Mouse (Mus musculus) retina, adult 2 months (tissue): Measurements from ENCODE around the gene Unc50.

Experiments
- DNase-seq: peaks from one replicate; pipeline ENCODE4 v3.0.0-alpha.2; 2012; ENCODE audit warnings: low read depth, low spot score

Gene Unc50

DNA sequence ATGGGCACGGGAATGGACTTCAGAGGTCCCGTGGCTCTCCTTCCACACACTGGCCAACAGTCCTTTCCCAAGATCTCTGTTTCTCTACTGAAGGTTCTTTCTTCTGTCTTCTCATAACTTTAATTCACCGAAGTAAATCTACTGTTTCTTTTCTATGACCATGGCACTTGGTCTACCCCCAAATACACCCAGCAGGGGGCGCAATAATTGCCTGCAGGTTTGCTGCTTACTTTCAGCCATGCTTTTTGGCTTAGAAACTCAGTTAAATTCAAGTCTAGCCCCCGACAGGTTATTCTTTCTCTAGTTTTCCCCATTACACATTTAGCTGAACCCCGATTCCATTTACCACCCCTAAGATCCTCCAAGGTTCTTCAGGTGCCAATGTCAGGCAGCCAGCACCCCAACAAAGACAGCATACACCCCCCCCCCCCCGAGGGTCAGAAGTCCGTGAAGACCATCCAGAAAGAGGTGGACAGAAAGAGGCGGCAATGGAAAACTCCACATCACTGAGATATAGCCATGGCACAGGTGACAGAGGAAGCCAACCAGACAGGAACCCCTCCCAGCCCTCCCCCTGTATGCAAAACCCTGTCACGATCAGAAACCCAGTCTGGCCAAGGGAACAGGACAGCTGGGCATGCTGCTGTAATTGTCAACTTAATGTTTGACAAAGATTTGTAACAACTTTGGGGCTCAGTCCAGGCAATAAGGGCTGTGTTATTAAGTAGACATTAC is 18.6 kb downstream of the Unc50 start:
- no peak for DNase-seq

DNA sequence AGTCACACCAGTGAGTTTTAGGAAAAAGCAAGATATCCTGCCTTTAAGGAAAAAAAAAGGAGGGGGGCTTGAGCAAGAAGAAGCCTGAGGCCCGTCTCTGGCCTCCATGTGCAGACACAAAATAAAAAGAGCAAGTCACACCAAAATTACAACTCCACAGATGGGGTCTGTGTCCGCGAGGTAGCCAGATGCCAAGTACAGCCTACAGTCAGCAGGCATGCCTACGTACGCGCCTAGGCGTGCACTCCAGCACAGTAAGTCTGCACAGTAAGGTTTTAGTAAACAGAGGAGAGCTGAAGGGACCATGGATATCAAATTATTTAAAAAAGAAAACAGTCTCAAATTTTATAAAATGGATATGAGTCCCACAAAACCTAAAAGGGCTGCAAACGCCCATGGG is 21.3 kb downstream of the Unc50 start:
- no peak for DNase-seq

DNA sequence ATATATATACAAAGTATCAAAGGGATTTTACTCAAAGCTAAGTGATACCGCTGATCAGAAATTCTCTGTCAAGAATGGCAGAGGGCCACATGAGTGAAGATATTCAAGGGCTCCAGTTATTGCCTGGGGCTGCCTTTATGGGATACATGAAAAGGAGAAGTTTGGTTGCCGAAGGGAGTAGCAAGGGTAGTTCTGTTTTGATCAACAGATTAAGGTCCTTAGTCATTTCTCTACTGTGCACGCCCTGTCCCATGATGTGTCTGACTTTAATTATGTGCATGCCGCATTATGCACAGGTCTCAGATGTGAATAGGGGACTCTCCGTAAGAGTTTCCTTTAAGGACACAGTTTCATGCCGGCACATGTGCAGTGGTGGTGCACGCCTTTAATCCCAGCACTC is 27.6 kb downstream of the Unc50 start:
- DNase-seq = no peak

DNA sequence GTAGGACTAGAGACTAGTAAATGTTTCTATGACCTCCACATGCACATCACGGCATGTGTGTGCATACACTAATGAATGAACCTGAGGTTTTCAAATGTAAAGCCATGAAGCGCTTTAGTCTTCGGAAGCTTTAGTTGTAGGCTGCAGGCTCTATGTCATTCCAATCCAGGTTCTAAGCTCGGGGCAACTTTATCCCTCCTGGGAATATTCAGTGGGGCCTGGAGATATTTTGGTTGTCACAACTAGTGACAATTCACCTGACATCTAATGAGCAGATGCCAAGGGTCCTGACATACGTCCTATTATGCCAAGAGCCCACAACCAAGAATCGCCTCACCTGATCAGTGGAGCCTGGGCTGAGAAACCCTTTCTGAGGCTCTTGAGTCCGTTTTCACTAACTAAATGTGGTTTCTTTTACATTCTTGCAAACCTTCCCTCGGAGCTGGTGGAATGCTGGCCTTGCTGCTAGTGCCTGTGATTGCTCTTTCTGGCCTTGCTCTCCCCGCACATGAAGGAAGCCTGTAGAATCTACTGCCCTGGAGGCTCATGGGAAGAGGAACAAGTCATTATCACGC is 35.0 kb downstream of the Unc50 start:
- DNase-seq = no peak

DNA sequence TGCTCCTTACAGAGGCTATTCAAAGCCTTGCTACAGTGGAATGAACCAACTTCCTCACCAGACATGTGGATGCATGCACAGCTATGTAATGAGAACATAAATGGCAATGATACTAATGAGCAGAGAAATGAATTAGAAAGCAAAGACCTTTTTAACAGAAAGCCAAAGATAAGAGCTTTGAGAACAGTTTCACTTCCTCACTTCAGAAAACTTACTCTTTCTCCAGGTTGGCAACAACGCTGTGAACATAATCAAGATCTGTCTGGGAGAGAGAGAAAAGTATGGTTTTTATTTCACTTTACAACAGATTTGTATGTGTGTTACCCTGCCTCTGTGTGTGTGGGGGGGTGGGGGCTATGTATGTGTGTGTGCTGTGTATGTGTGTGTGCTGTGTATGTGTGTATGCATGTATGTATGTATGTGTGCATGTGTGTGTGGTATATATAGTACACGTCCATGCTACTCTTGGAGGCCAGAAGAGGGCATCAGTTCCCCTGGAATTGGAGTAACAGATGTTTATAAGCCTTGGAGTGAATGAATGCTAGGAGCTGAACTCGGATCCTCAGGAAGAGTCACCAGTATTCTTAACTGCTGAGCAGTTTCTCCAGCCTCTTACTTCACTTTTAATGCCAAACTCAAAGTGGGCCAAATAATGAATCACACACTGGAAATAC is 36.5 kb downstream of the Unc50 start:
- no peak for DNase-seq

DNA sequence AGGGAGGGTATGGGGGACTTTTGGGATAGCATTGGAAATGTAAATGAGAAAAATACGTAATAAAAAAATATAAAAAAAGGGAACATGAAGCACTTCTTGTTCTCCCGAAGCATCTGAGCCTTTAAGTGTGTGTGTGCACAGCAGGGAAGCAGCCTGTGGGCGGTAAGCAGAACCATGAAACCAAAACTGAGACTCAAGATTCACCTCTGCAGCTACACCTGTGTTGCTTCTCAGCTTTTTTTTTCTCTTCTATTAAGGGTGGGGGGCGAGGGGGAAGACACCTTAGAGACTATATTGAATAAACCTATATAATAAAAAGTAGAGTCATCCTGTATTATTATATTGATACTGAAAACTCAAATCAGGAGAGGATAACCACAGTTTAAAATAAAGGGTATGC is 37.9 kb downstream of the Unc50 start:
- DNase-seq = no peak

DNA sequence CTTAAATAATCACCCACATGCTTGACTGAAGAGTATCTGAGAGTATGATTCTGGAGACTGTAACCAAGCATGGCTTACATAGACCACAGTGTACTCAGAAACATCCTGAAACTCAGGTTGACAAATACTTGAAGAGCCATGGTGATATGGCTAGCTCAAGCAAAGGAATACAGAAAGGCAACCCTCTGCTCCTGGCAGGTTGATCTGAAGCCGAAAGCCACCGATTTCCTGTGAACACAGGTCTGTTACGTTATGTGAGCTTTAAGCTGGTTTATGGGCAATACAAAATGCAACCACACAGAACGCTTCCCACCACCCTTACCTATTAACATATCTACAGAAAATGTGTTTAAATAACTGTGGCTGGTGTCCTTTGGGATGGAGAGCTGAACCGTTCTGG is 39.1 kb downstream of the Unc50 start:
- DNase-seq = no peak

DNA sequence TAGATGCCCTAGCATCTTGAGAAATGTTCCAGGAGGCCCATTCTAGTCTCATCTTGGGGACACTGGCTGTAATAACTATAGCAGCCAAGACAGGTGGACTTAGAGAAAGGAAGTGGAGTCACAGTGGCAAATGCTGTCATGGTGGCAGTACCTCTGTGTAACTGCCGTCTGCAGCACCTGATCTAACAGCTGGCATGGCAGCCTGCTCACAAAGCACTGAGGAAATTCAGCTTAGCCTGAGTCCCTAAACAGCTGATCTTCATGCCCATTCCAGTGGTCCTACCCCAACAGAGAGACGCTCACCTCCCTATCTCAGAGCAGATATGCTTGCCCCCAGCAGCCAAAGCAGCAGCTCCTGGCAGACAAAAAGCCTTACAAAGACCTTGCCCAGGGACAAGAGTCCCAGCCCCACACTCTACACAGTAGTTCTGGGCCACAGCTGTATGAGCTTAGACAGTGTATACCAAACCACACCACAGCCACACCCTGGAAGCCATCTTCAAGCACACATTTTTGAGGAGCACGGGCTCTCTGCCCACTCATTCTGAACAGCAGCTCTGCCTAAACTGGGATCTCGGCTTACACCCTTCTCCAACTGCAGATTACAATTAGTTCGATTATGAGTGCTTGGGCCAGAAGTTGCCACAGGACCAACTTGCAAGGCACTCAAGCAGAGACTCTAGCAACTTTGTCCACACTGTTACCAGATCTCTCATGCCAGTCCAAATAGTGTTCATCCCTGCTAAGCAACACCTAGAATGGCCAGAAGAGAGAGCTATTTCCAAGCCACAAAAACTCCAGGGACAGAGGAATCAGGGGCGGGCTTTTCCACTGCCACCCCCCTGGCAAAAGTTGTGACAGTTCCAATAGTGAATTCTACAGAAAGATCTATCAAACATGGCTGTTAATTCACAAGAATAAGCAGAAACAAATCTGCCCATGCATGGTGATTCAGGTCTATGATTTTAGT is 41.5 kb downstream of the Unc50 start:
- DNase-seq = no peak

DNA sequence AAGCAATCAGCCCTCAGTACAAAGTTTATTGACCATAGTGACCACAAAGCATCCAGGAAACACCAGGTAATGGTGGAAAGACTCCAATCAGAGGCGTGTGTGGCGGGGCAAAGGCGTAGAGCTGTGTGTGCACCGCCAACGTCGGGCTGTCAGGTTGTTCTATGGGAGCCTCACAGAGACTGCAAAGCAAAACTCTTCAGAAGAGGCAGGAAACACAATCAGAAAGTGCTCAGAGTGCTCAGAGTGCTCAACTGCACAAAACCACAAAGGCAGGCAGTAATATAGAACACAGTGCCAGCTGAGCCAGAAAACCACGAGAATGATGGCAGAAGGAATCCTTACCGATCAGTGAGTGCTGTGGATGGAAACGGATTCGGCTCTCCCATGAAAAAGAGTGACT is 43.3 kb downstream of the Unc50 start:
- DNase-seq = no peak

DNA sequence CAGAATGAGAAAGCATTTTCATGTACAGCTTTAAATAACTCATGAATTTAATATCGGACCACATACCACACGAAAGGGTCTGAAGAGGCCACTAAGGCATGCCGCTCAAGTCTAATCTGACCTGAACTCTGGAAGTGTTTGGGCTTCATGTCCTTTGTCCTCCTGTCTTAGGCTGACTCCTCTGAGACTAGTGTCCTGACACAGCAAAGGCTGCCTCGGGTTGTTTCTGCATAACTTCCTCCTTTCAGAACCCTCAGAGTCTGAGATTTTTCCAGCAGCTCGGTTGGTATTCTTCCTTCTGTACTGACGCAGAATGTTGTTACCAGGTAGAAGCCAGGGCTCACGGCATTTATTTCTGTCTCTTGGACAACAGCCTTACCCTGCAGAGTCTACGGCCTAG is 44.1 kb downstream of the Unc50 start:
- no peak for DNase-seq

DNA sequence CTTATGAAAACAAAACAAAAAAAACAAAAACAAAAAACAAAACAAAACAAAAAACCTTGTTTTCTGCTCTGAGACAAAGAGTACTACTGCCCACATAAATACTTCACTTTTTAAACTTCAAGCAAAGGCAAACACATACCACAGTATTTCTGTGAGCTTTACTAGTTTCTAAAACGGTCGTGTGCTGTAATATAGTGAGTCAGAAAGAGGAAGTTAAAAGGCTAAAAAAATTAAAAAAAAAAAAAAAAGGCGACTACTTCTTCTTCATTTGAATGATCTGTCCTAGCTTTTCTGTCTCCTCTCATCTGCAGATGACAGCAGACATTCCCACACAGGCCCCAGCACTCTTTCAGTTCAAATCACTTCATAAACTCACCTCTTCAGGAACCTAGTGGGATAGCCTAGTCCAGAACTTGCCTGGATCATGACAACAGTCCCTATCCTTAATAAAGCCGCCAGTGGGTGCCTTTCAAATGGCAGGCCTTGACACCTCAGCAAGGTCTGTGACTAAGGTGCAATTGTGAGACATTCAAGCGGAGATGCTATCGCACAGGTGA is 44.8 kb downstream of the Unc50 start:
- DNase-seq = no peak

DNA sequence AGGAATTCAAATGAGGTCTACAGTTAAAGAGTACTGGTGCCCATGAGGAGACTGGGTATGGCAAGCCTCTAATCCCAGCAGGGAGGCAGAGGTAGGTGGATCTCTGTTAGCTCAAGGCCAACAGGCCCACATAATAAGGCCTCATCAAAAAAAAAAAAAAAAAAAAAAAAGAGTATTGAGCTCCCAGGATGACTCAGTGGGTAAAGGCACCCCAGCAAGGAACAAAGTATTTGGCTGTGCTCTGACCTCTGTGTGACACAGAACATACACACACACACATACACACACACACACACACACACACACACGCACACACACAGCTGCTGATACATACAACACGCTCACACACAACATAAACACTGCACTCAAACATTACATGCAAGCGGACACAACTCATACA is 45.4 kb downstream of the Unc50 start:
- DNase-seq = no peak

DNA sequence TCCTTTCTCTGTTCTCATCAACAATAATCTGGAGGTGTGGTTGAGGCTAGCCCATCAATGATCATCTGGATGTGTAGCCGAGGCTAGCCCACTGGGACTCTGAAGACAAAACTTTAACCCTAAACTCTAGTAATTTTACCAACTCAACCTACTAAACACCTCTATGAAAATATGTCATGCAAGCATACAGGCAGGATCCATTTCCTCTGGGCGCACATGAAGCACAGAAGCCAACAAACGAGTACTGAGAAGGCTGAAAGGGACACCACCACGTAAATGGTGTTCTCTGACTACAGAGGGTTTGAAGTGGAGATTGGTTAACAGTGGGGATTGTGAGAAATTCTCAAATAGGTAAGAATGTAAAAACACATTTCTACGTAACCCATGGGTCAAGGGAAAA is 47.3 kb downstream of the Unc50 start:
- DNase-seq = no peak

DNA sequence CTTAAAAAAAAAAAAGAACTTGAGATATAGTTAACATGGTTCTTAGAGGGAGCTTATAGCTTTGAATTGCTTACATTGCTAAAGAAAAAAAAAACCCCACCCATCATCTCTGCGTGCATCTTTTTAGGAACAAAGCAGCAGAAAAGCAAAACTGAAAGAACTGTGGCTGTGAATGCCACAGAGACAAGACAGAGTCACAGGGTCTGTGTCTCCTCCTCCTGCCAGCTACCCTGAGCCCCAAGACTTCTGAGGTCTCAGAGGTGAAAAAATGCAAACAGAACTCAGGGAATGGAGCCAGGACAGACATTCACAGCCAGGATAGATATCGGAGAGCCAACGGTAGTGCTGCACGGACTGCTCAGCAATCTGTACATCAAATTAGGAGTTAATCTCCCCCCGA is 48.0 kb downstream of the Unc50 start:
- DNase-seq = no peak

DNA sequence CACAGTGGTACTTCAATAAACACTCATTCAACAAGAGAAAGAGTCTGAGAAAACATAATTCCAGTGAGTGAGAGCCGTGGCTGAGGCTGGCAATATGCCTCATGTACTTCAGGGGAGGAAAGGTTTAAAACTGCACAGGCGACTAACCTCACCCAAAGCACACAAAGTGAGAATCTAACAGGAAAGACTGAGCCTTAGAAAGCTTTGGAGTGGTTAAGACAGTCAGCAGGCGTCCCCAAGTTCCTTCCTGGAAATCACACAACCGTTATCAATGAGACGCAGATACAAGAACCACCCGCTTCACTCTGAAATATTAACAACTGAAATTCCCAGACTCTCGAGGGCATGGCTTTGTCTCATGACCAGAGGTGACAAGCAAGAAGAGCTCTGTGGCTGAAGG is 48.5 kb downstream of the Unc50 start:
- no peak for DNase-seq

DNA sequence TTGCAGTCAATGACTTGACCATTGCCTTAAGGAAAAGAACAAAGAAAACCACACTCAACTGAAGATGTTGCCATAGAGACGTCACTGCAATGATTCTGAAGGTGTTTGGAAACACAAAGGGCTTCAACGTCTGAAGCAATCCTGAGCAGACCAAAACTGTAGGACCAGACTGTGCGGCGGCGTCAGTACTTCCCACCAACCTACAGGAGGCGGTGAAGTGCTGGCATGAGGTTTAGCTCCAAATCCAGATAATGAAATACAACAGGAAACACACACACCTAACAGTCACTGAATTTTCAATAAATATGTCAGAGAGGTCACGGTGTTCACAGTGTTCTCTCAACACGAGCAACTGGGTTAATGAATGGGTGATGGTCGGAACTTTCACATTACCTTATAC is 49.1 kb downstream of the Unc50 start:
- DNase-seq = no peak

DNA sequence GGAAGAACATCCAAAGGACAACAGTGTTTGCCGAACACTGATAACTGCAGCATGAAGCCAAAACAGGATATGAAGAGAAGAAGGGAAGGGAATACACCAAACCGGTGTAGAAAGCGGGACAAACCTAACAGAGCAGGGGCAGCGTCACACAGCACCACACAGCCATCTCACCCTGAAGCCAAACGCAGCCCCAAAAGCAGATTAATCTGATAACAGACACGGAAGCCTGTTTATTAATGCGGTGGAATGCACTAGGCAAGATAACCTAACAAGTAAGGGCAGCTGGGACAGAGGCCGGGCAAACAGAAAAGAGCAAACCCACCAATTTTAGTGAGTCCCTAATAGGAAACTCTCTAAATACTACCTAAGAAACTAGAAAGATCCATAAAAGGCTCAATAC is 49.8 kb downstream of the Unc50 start:
- no peak for DNase-seq

DNA sequence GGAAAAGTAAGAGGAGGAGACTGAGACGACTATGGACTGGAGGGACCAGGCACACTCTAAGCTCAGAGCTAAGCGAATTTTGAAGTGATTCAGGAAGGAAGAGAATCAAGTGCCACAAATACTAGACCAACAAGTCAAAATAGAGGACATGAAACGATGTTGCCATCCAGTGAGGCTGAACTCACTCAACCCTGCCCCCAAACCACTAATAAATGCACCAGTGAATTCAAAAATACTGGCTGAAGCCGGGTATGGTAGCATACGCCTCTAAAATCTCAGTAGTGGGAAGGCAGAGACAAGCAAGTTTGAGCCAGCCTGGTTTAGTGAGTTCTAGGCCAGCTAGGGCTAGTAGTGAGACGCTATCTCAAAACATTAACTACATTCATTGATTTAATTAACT is 50.8 kb downstream of the Unc50 start:
- DNase-seq = no peak

DNA sequence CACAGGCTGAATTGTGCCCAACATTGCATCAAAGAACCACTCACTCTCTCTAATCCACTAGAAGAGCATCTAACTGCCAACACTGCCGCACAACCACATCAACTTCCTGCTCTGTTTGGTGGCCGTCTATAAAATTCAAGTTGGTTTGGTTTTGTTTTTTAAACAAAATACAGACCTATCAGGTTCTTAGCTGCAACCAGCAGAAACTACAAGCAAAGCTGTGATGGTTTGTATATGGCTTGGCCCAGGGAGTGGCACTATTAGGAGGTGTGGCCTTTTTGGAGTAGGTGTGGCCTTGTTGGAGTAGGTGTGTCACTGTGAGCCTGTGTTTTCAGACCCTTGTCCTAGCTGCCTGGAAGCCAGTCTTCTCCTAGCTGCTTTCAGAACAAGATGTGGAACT is 51.4 kb downstream of the Unc50 start:
- no peak for DNase-seq

DNA sequence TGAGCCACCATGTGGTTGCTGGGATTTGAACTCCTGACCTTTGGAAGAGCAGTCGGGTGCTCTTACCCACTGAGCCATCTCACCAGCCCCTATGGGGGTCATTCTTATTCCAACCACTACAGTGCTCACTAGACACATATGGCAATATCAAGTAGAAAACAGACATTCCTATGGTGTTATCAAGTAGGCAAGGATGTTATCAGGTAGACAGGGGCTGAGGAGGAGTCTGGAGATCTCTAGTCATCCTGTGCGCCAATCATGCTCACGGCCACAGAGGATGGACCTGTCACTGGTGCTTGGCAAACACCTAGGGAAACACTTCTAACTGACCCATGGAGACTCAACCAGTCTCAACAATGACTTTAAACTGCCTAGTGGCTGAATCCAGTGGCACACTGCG is 54.7 kb downstream of the Unc50 start:
- no peak for DNase-seq

DNA sequence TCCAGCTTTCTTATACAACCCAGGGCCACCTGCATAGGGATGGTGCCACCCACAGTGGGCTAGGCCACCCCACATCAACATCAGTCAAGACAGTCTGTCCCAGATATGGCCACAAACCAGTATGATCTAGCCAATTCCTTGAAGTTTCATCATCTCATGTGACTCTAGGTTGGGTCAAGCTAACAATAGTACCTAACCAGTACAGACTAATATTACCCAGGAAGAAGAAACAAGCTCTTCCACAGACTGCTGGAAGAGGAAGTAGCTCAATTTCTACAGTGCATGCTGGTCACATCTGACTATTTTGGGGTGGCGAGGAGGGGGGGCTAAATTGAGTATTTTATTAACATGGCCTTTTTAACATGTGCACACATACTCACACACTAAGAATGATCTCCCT is 56.5 kb downstream of the Unc50 start:
- no peak for DNase-seq

DNA sequence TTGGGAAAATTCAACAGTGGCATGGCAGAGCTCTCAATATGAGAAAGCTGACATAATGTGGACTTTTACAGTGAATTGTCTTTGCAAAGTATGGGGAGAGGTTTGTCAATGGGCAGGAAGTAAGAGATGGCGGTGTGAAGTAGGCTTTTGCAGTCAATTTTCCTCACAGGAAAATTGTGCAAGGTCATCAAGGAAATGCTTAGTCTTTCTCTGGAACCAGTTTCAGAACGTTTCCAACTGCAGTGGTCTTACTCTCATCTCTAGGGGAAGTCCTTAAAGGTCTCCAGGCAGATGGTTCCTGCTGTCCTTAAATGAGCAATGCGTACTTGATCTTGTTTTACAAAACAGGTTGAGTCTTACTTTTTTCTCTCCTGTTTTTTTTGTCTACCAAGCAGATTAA is 57.1 kb downstream of the Unc50 start:
- no peak for DNase-seq
